Mouse (Mus musculus): Measurements from ENCODE around the gene Spock1. TPM values are rescaled to one million over a fixed set of nuclear protein-coding genes. Genes with fewer than 3 reads are reported as not detected.
"Not testable (repeated sequence)": the region's sequence is repeated elsewhere in the genome, so short reads cannot be mapped to it uniquely, and the experiment has no call there.

The Spock1 gene
- total RNA-seq, 2 experiments from 2014 or later = 269 to 303 TPM

- no peak for DNase-seq (ENCODE audit: low spot score in 2 of 2)
- intact Hi-C loops (cut with DNase I) = loop anchor here (10.0 kb wide), 1 partner anchor 112 kb away; no protein-coding TSS in a partner anchor
Measured at GRCm38 (mm10) chr13:57637080-57637572, 271.0 kb downstream of the Spock1 start.

- no peak for DNase-seq (ENCODE audit: low spot score in 2 of 2)
- intact Hi-C loops (cut with DNase I) = loop anchor here (10.0 kb wide), 1 partner anchor 112 kb away; no protein-coding TSS in a partner anchor
Measured at GRCm38 (mm10) chr13:57636196-57637015, 271.7 kb downstream of the Spock1 start.

GRCm38 (mm10) chr13:57630532-57630931 lies 277.6 kb downstream of the Spock1 start:
- intact Hi-C loops (cut with DNase I) = loop anchor here (10.0 kb wide), 1 partner anchor 106 kb away; no protein-coding TSS in a partner anchor
- no peak for DNase-seq (ENCODE audit: low spot score in 2 of 2)

GRCm38 (mm10) chr13:57628218-57628617 lies 279.9 kb downstream of the Spock1 start:
- DNase-seq (ENCODE audit: low spot score in 2 of 2) = no peak
- intact Hi-C loops (cut with DNase I) = no loop called here

GRCm38 (mm10) chr13:57626434-57626833 lies 281.7 kb downstream of the Spock1 start:
- intact Hi-C loops (cut with DNase I) = no loop called here
- no peak for DNase-seq (ENCODE audit: low spot score in 2 of 2)

- intact Hi-C loops (cut with DNase I) = no loop called here
- DNase-seq (ENCODE audit: low spot score in 2 of 2) = no peak
Measured at GRCm38 (mm10) chr13:57623909-57624481, 284.1 kb downstream of the Spock1 start.

GRCm38 (mm10) chr13:57619079-57619768 lies 288.9 kb downstream of the Spock1 start:
- peak; percentile 73 to 78 for DNase-seq (ENCODE audit: low spot score in 2 of 2)

GRCm38 (mm10) chr13:57611326-57612171 lies 296.6 kb downstream of the Spock1 start:
- DNase-seq (ENCODE audit: low spot score in 2 of 2) = no peak
- intact Hi-C loops (cut with DNase I) = no loop called here

More at GRCm38 (mm10) chr13:57619079-57619768, 288.9 kb downstream of the Spock1 start:
- intact Hi-C loops (cut with DNase I) = no loop called here

- intact Hi-C loops (cut with DNase I) = no loop called here
Measured at GRCm38 (mm10) chr13:57609946-57610345, 298.2 kb downstream of the Spock1 start.

GRCm38 (mm10) chr13:57604437-57604836 lies 303.7 kb downstream of the Spock1 start:
- intact Hi-C loops (cut with DNase I) = no loop called here

More at GRCm38 (mm10) chr13:57609946-57610345, 298.2 kb downstream of the Spock1 start:
- no peak for DNase-seq (ENCODE audit: low spot score in 2 of 2)

GRCm38 (mm10) chr13:57603226-57603625 lies 304.9 kb downstream of the Spock1 start:
- no peak for DNase-seq (ENCODE audit: low spot score in 2 of 2)
- intact Hi-C loops (cut with DNase I) = no loop called here

More at GRCm38 (mm10) chr13:57604437-57604836, 303.7 kb downstream of the Spock1 start:
- no peak for DNase-seq (ENCODE audit: low spot score in 2 of 2)

GRCm38 (mm10) chr13:57595761-57596051 lies 312.4 kb downstream of the Spock1 start:
- DNase-seq (ENCODE audit: low spot score in 2 of 2) = no peak
- intact Hi-C loops (cut with DNase I) = no loop called here

- DNase-seq (ENCODE audit: low spot score in 2 of 2) = peak; percentile 47 to 51
- intact Hi-C loops (cut with DNase I) = no loop called here
Measured at GRCm38 (mm10) chr13:57595032-57595760, 312.9 kb downstream of the Spock1 start.

- DNase-seq (ENCODE audit: low spot score in 2 of 2); intact Hi-C loops (cut with DNase I): not testable (repeated sequence)
Measured at GRCm38 (mm10) chr13:57589338-57589914, 318.7 kb downstream of the Spock1 start.

- intact Hi-C loops (cut with DNase I) = no loop called here
- peak in 1 of 2 experiments; percentile 20 for DNase-seq (ENCODE audit: low spot score in 2 of 2)
Measured at GRCm38 (mm10) chr13:57588558-57589273, 319.4 kb downstream of the Spock1 start.

- DNase-seq (ENCODE audit: low spot score in 2 of 2) = no peak
- intact Hi-C loops (cut with DNase I) = no loop called here
Measured at GRCm38 (mm10) chr13:57585131-57585530, 323.0 kb downstream of the Spock1 start.

GRCm38 (mm10) chr13:57582314-57582976 lies 325.7 kb downstream of the Spock1 start:
- intact Hi-C loops (cut with DNase I) = no loop called here
- DNase-seq (ENCODE audit: low spot score in 2 of 2) = no peak
